Mouse (Mus musculus): Measurements from ENCODE around the gene Tapbp. TPM values are rescaled to one million over a fixed set of nuclear protein-coding genes. Genes with fewer than 3 reads are reported as not detected.

Tapbp gene
- polyA plus RNA-seq, 1 experiment, result 28.5 TPM

DNA sequence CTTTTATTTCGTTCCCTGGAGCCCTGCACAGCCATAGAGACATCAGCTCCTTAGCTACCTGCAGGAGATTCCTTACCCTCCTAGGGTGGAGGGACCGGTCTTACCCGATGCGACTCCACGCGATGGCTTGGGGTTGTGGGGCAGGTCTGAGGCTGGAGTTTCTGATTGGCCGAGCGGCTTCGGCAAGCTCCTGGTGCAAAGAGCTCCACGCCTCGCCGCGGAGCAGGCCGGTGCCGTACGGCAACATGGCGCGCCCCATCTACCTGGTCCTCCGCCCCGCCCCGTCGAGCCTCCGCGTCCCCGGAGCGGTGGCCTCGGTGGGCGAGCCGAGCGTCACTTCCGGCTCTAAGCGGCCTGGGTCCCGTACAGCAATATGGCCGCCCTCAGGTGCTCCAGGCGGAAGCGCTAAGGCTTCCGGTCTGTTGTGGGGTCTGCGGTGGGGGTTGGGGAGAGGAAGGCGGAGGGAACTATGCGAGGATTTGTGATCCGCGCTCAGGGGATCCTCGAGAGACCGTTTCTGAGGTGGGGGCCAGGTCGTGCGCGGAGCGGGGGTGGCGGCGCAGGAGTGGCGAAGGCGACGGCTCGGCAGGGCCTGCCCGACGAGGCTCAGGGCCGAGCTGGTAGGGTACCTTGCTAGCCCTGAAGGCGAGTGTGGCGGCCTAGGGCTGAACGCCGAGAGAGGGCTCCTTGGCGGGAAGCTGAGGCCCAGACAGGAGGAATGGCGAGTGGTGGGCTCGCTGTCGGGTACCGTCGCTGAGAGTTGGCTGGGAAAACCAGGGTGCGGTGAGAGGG lies 6.4 kb upstream of the Tapbp start, which contains the start of gene Daxx:
Daxx (plus strand) TSS at position 338 of the 792 bp plus-strand sequence.
- Histone ChIP-seq H3K4me3 (replicated peaks; ENCODE audit: insufficient read depth, low read depth, low read length) (peak within 1 kb of the TSS; percentile 86), H3K4me1 (ENCODE audit: control insufficient read depth, insufficient read depth, low read length) (no peaks in the 10 kb centered on the region; the same call in 1 of the 2 replicates), H3K27ac (ENCODE audit: insufficient read depth, low read length) (peak within 1 kb of the TSS; percentile 63), H3K27me3 (ENCODE audit: control insufficient read depth, insufficient read depth, low read length) (no peaks in the 10 kb centered on the region)
- DNase-seq, result peak; percentile 98 to 100
- WGBS, result under 1% methylated on average over 67 of the region's 68 CpGs
- TF ChIP-seq POLR2A (IDR thresholded peaks at IDR 0.05; ENCODE audit: borderline replicate concordance, insufficient read depth, low read length), result peak; percentile 83; the same call in 1 of the 2 replicates
- TF ChIP-seq CTCF (IDR thresholded peaks at IDR 0.05; ENCODE audit: borderline replicate concordance, insufficient read depth, low read depth, low read length), result no peak

DNA sequence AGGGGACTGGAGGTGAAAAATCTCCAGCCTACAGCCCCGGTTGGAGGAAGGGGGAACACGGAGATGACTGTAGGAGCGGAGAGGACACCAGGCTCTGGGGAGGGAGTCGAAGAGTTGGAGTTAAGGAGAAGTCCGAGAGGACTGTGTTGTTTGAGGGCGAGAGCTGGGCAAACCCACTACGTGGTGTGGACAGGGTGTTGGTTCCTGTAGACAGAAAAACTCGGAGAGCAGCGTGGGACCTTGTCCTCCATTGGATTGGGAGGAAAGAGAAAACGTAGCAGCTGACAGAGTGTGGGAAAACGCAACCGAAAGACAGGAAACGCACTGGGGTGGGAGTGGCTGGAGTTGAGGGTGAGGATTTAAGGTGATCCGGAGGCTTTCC lies 5.8 kb upstream of the Tapbp start:
- peak overlapping the region; percentile 63 for H3K27ac ChIP-seq (ENCODE audit: insufficient read depth, low read length)
- no peak for DNase-seq
- no peaks in the 10 kb centered on the region; the same call in 1 of the 2 replicates for H3K4me1 ChIP-seq (ENCODE audit: control insufficient read depth, insufficient read depth, low read length)
- TF ChIP-seq POLR2A (IDR thresholded peaks at IDR 0.05; ENCODE audit: borderline replicate concordance, insufficient read depth, low read length), result no peak
- no peak for TF ChIP-seq CTCF (IDR thresholded peaks at IDR 0.05; ENCODE audit: borderline replicate concordance, insufficient read depth, low read depth, low read length)
- H3K27me3 ChIP-seq (ENCODE audit: control insufficient read depth, insufficient read depth, low read length), result no peaks in the 10 kb centered on the region
- peak overlapping the region; percentile 65 for H3K4me3 ChIP-seq (replicated peaks; ENCODE audit: insufficient read depth, low read depth, low read length)
- under 1% methylated on average over 14 of the region's 14 CpGs for WGBS

DNA sequence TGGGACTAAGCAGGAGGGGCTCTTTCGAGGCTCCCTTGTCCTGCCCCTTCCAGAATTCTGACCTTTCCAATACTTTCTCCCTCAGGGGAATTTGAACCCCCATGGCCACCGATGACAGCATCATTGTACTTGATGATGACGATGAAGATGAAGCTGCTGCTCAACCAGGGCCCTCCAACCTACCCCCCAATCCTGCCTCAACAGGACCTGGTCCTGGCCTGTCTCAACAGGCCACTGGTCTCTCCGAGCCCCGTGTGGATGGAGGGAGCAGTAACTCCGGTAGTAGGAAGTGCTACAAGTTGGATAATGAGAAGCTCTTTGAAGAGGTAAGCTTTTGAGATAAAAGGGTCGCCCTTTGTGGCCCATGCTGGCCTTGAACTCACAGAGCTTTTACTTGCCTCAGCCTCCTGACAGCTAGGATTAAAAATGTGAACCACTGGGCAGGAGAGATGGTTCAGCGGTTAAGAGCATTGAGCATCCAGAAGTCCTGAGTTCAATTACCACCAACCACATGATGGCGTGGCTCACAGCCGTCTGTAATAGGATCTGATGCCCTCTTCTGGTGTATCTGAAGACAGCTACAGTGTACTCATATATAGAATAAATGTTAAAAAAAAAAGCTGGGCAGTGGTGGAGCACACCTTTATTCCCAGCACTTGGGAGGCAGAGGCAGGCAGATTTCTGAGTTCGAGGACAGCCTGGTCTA lies 5.2 kb upstream of the Tapbp start:
- no peaks in the 10 kb centered on the region for H3K27me3 ChIP-seq (ENCODE audit: control insufficient read depth, insufficient read depth, low read length)
- DNase-seq, result no peak
- H3K27ac ChIP-seq (ENCODE audit: insufficient read depth, low read length), result no peak overlapping the region
- no peak overlapping the region for H3K4me3 ChIP-seq (replicated peaks; ENCODE audit: insufficient read depth, low read depth, low read length)
- H3K4me1 ChIP-seq (ENCODE audit: control insufficient read depth, insufficient read depth, low read length), result no peaks in the 10 kb centered on the region; the same call in 1 of the 2 replicates
- TF ChIP-seq CTCF (IDR thresholded peaks at IDR 0.05; ENCODE audit: borderline replicate concordance, insufficient read depth, low read depth, low read length) (0 out of 2 replicates have a peak, but pooled peaks have one; percentile 2), POLR2A (IDR thresholded peaks at IDR 0.05; ENCODE audit: borderline replicate concordance, insufficient read depth, low read length) (no peak)
- 38% methylated on average over 11 of the region's 11 CpGs for WGBS

DNA sequence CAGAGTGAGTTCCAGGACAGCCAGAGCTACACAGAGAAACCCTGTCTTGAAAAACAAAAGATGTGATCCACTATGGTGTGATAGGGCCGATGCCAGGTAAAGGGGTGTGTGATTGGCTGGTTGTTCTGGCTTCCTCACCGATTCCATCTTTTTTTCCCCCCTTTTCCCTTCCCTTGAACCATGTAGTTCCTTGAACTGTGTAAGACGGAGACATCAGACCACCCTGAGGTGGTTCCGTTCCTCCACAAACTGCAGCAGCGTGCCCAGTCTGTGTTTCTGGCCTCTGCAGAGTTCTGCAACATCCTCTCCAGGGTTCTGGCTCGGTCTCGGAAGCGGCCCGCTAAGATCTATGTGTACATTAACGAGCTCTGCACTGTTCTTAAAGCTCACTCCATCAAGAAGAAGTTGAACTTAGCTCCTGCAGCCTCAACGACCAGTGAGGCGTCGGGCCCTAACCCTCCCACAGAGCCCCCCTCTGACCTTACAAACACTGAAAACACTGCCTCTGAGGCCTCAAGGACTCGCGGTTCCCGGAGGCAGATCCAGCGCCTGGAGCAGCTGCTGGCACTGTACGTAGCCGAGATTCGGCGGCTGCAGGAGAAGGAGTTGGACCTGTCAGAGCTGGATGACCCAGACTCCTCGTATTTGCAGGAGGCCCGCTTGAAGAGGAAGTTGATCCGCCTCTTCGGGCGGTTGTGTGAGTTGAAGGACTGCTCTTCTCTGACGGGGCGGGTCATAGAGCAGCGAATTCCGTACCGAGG lies 4.5 kb upstream of the Tapbp start:
- Histone ChIP-seq H3K27me3 (ENCODE audit: control insufficient read depth, insufficient read depth, low read length) (no peaks in the 10 kb centered on the region), H3K4me1 (ENCODE audit: control insufficient read depth, insufficient read depth, low read length) (no peaks in the 10 kb centered on the region; the same call in 1 of the 2 replicates), H3K4me3 (replicated peaks; ENCODE audit: insufficient read depth, low read depth, low read length) (no peak overlapping the region), H3K27ac (ENCODE audit: insufficient read depth, low read length) (no peak overlapping the region)
- peak in 1 of 2 experiments; percentile 22 for DNase-seq
- WGBS, result 86% methylated on average over 31 of the region's 31 CpGs
- TF ChIP-seq POLR2A (IDR thresholded peaks at IDR 0.05; ENCODE audit: borderline replicate concordance, insufficient read depth, low read length) (no peak), CTCF (IDR thresholded peaks at IDR 0.05; ENCODE audit: borderline replicate concordance, insufficient read depth, low read depth, low read length) (no peak)

DNA sequence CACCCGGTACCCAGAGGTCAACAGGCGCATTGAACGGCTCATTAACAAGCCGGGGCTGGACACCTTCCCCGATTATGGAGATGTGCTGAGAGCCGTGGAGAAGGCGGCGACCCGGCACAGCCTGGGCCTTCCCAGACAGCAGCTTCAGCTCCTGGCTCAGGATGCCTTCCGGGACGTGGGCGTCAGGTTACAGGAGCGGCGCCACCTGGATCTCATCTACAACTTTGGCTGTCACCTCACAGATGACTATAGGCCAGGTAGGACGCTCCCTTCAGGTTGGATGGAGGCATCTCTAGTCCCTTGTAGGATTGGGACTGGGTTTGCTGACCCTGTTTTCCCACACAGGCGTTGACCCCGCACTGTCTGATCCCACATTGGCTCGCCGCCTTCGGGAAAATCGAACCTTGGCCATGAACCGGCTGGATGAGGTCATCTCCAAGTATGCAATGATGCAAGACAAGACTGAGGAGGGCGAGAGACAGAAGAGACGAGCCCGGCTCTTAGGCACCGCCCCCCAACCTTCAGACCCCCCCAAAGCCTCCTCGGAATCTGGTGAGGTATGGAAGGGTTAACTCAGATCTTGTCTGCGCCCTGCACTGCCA lies 3.8 kb upstream of the Tapbp start:
- no peak overlapping the region for H3K27ac ChIP-seq (ENCODE audit: insufficient read depth, low read length)
- peaks cover 2% of the 10 kb centered on the region for H3K4me1 ChIP-seq (ENCODE audit: control insufficient read depth, insufficient read depth, low read length)
- H3K4me3 ChIP-seq (replicated peaks; ENCODE audit: insufficient read depth, low read depth, low read length), result no peak overlapping the region
- no peaks in the 10 kb centered on the region for H3K27me3 ChIP-seq (ENCODE audit: control insufficient read depth, insufficient read depth, low read length)
- WGBS, result 84% methylated on average over 28 of the region's 28 CpGs
- peak in 1 of 2 experiments; percentile 28 for DNase-seq
- TF ChIP-seq CTCF (IDR thresholded peaks at IDR 0.05; ENCODE audit: borderline replicate concordance, insufficient read depth, low read depth, low read length) (no peak), POLR2A (IDR thresholded peaks at IDR 0.05; ENCODE audit: borderline replicate concordance, insufficient read depth, low read length) (no peak)

DNA sequence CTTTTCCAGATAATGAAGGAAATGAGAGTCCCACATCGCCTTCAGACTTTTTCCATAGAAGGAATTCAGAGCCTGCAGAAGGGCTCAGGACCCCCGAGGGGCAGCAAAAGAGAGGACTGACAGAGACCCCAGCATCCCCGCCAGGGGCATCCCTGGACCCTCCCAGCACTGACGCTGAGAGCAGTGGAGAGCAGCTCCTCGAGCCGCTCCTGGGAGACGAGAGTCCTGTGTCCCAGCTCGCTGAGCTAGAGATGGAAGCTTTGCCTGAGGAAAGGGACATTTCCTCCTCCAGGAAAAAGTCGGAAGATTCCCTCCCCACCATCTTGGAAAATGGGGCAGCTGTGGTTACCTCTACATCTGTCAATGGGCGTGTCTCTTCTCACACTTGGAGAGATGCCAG lies 2.4 kb upstream of the Tapbp start:
- H3K4me3 ChIP-seq (replicated peaks; ENCODE audit: insufficient read depth, low read depth, low read length), result no peak overlapping the region
- peaks cover 7% of the 10 kb centered on the region for H3K4me1 ChIP-seq (ENCODE audit: control insufficient read depth, insufficient read depth, low read length)
- TF ChIP-seq POLR2A (IDR thresholded peaks at IDR 0.05; ENCODE audit: borderline replicate concordance, insufficient read depth, low read length) (no peak), CTCF (IDR thresholded peaks at IDR 0.05; ENCODE audit: borderline replicate concordance, insufficient read depth, low read depth, low read length) (no peak)
- WGBS, result 75% methylated on average over 10 of the region's 10 CpGs
- no peak overlapping the region for H3K27ac ChIP-seq (ENCODE audit: insufficient read depth, low read length)
- peak in 1 of 2 experiments; percentile 11 for DNase-seq
- no peaks in the 10 kb centered on the region for H3K27me3 ChIP-seq (ENCODE audit: control insufficient read depth, insufficient read depth, low read length)

DNA sequence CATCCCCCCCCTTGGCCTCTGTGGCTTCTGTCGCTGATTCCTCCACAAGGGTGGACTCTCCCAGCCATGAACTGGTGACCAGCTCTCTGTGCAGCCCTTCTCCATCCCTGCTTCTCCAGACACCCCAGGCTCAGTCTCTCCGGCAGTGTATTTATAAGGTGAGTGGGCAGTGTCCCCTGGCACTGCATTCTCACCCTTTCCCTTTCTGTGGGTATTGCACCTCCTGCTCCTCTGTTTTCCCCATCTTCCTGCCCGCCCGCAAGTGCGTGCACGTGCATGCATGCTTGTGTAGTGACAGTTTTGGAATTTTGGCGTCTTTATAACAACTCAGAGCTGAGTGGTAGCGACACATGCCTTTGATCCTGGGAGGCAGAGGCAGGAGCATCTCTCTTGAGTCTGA lies 1.8 kb upstream of the Tapbp start:
- Histone ChIP-seq H3K27ac (ENCODE audit: insufficient read depth, low read length) (no peak overlapping the region), H3K27me3 (ENCODE audit: control insufficient read depth, insufficient read depth, low read length) (no peaks in the 10 kb centered on the region), H3K4me1 (ENCODE audit: control insufficient read depth, insufficient read depth, low read length) (peaks cover 9% of the 10 kb centered on the region), H3K4me3 (replicated peaks; ENCODE audit: insufficient read depth, low read depth, low read length) (no peak overlapping the region)
- TF ChIP-seq CTCF (IDR thresholded peaks at IDR 0.05; ENCODE audit: borderline replicate concordance, insufficient read depth, low read depth, low read length) (no peak), POLR2A (IDR thresholded peaks at IDR 0.05; ENCODE audit: borderline replicate concordance, insufficient read depth, low read length) (no peak)
- DNase-seq, result peak in 1 of 2 experiments; percentile 17
- 88% methylated on average over 8 of the region's 8 CpGs for WGBS

Measured in cerebellum, adult 2 months (tissue).